Mouse (Mus musculus) cerebellum, adult 9-10 months (tissue): ENCODE measurements around the gene Strbp.

ENCODE experiments used
- DNase-seq: peaks from one replicate; pipeline ENCODE4 v3.0.0; 2022

The Strbp gene

DNA sequence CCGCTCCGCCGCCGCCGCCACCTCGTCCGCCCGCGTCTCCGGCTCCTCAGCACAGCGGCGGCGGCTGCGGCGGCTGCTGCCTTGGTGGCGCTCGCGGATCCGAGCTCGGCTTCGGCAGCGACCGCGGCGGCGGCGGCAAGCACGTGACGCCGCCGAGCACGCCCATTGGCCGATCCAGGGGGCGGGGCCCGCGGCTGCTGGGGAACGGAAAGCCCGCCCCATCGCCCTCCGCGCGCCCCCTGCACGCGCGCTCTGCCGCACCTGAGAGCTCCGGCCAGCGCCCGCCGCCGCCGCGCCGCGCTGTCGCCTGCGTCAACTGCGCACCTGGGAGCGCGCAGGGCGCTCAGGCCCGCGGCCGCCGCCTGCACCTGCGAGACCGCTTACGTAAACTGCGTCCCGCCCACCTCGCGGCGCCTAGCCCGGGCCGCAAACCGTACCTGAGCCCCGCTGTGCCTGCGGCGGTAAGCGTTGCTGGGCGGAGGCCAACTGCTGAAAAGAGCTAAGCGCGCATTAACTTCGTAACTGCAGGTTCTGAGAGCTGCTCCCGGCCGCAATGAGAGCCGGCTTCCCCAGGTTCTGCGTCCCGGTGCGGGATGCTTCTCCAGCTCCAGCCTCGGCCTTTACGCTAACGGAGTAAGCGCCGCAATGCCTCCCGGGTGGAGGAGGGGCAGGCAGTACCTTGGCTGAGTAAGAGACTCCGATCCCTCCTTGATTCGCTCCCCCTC lies at the start of gene Strbp:
Gene Strbp, minus strand, starts transcription at position 630 of the 725 bp plus-strand sequence.
- DNase-seq, result peak; percentile 97

DNA sequence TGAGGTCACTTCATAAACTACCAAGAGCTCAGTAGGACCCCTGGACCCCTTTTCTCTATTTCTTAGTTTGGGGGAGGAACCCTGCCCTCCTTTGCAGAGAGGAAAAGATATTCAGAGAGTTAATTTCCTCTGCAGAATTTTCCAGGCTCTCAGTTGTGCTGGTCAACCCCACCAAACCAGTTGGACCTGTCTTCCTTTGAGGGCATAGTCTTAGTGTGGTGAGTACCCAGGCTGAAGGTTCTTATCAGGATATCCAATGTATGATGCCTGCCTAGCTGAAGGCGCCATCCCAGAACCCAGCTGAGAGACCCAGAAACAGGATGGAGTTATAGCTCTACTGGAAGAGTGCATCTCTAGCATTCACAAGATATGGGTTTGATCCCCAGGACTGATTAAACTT lies 47.5 kb upstream of the Strbp start:
- DNase-seq, result no peak

DNA sequence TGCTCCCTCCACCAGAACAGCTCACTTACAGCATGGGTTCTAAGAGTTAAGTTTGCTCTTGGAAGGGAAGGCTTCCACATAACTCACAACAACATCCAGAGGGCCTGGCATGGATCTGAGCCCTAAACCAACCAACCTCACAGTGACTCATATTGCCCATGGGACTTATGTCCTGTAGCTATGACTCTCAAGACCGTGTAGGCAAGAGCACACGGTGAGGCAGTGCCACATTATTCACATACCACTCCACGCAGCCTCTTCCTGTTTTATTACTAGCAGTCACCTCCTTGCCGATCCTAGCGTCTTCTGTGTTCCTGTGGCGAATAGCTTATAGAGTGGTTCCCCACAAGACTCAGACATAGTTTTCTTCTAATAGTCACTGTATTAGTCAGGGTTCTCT lies 45.7 kb upstream of the Strbp start:
- no peak for DNase-seq

DNA sequence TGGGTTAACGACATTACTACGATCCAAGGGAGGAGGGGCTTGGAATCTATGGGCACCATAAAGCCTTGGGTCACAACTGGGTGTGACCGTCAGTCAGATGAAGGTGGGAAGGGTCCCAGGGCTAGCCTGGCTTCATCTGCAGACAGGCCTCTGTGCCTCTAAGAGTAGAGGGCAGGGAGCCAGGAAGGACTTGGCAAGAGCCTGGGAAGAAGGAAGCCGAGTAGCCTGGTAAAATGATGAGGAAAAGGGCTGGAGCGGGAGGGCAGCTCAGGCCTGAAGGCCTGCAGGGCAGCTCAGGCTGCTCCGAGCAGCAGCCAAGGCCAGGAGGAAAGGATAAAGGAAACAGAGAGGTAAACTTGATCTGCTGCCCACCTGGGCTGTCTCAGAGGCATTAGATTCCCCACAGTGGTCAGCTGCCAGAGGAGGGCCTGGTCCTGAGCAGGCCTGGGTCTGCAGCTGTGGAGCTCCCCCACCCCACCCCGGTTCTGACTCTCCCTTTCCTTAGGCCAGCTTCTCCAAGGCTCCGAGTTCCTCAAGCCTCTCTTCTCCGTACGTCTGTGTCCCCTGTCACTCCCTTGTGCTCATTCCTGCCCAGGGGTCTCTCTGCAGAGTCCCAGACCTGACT lies 44.9 kb upstream of the Strbp start:
- peak; percentile 69 for DNase-seq

DNA sequence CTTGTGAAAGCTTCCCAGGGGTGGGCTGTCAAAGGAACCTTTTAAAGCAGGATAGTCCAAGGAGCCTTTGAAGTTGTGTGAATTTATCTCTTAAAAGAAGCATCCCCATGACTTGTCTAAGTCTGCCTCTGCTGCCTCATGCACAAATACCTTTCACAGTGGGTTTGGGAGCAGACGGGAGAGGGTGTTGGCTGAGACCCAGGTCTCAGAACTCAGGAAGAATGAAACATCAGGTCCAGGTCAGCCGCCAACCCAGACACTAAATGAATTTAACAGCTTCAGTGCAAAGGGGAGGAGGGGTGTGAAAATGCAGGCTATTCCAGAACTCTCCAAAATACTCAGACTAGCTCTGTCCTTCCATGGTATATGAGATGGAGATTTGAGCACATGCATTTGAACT lies 44.2 kb upstream of the Strbp start:
- no peak for DNase-seq

DNA sequence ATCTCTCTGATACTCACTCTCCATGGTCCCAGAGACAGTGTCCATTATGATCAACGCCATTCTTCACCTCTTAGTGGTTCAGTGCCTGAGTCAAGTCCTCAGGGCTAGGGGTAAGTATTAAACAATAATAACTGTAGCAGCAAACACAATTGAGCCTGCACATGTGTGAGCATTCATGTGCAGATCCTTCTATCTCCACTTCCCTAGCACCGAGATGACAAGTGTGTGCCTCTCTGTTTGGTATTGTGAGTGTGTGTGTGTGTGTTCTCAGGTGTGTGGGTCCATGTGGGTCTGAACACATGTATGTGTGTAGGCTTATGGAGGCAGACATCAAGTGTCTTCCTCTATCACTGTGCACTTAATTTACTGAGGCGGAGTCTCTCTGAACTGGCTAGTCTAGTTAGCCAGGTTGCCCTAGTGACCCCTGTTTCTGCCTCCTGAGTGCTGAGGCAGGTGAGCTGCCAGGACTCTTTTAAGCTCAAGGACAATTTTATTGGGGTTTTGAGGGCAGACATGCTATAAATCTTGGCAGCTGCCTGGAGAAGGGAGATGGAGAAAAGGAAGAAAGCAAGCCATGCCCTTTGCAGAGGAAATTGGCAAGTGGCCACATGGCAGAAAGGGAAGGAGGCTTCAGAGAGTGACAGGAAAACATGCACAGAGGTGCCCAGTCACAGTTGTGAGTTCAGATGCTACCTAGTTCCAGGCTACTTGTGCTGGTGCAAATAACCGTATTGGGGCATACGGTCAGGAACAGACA lies 42.8 kb upstream of the Strbp start:
- no peak for DNase-seq

DNA sequence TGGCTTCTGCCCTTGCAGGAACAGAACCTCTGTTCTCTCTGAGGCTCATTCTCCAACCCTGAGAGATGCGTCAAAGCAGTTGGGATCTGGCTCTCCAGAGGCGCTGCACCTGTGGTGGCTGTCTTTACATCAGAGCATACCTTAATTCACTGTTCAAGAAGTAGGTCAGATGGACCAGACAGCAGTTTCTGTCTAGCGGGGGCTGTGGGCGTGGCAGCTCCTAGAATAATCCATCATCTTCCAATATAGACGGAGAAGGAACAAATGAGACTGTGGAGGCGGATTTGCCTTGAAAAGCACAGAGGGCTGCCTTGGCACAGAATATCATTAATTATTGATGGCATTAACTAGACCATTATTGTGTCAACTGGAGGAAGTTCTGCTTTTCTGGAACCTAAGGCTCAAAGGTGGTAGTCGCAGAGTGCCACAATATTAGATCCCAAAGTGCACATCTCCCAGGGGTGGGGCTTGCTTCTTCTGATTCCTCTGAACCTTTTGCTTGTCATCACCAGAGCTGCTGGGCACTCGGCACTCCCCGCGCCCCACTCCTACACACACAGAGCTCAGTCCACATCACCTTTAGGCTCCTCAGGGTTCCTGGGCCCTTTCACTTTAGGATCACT lies 41.2 kb upstream of the Strbp start:
- no peak for DNase-seq

DNA sequence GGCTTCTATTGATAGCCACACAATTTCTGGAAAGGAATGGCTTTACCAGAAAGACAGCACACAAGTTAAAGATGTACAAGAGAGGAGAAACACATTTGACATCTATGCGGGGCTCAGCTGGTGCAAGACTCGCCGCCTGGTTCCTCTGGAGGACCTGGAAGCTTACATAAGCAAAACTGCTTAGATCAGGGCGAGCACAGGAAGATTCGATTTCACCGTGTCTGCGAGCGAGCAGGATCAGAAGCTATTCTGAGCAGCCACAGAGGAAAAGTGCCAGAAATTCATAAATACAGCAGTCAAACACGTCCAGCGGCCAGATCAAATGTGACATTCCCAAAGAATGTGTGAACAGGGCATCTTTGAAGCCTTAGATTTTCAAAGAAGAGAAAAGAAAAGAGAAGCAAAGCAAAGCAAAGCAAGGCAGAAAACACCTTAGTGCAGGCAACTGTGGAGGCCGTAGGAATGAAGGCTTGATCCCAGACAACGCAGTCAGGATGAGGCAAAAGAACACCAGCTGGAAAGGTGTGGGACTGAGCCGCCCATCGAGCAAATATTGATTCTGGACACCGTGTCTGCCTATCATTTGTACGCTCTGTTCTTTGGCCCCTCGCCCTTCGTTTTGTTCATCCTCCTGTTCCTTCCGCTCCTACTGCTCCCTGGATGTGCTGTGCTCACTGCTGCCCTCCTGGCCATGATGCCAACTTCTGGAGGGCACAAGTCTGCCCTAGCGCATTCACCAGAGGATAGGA lies 38.3 kb upstream of the Strbp start:
- peak; percentile 68 for DNase-seq

DNA sequence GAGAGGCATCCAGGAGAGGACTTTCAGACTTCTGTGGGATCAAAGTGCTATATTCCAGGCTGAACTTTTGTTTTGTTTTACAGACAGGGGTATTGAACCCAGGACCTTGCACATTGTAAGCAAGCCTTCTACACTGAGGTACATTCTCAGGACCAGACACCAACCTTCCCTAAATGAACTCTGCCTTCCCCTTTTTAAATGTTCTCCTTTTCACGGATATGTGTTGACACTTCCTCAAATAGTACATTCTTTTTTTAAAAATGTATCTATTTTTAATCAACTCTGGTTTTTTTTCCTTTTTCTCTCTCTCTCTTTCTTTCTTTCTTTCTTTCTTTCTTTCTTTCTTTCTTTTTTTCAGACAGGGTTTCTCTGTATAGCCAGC lies 32.1 kb upstream of the Strbp start:
- DNase-seq, result no peak

DNA sequence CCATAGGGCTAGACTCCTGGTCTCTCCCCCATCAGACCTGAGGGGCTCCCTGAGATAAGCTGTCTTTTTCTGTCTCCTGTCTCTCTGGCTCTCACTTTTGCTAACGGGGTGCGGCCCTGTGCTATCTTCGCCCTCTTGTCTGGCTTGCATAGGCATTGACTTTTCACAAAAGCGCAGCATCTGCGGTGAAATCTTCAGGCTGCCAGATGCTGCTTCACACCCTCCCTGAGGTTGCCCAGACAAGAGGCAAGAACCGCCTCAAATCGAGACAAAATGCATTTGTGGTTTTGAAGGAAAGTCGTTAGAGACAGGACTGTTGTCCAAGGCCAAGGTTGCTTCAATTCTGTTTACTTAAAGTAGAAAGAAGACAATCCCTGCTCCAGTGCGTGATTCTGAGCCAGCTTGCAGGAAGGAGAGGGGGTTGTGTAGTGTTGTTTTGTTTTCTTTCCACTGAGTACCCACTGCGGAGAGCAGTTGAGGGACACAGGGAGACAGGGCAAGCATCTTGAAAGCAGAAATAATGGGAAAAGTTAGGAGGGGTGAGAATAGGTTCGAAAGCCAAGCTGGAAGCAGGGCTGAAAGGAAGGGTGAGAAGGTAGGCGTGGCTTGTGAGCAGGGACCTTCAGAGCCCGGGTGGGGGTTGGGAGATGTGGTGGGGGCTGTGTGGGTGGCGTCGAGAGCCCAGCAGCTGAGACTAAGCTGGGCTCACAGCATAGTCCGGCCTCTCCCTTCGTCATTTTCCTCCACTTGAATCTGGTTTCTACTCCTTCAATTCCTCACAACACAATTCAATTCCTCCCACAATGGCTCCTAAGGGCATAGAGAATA lies 31.5 kb upstream of the Strbp start:
- no peak for DNase-seq

DNA sequence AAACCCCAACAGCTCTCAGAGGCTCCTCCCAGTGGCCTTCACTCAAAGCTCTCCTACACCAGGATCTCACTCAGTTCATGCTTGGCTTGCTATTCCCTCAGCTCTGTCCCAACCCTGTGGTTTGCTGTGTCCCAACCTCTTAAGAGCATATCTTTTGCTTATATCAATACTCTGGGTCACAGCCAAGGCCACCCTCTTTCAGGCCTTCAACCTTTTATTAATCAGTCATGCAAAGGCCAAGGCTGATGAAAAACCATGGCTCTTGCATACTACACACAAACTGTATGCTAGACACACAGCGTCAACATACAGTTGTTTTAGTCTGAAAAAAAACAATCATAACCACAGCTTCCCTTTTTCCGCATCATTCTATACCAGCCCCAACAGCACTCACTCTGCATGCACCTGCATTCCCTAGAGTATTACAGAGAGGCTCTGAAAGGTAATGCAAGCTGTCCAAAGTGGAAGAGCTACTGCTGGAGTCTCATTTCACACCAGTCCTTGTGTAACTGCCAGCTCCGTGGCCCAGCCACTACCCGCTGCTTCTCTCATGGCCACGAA lies 27.7 kb upstream of the Strbp start:
- no peak for DNase-seq

DNA sequence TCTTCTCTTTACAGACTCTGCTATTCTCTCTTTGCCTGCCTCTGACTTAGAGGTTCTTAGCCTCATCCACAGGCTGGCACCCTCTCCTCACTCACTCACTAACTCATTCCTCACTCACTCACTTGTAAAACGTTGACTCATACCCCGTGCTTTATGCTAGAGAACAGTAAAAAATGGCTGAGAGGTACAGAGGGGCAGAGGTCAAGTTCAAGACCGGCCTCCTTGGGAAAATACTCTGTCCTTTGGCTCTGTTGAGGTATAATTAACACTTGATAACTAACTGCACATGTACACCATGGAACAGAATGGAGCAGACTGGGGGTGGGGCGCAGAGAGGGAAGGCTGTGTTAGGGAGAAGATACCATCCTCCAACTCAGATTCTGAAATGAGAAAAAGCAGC lies 20.6 kb upstream of the Strbp start:
- no peak for DNase-seq

DNA sequence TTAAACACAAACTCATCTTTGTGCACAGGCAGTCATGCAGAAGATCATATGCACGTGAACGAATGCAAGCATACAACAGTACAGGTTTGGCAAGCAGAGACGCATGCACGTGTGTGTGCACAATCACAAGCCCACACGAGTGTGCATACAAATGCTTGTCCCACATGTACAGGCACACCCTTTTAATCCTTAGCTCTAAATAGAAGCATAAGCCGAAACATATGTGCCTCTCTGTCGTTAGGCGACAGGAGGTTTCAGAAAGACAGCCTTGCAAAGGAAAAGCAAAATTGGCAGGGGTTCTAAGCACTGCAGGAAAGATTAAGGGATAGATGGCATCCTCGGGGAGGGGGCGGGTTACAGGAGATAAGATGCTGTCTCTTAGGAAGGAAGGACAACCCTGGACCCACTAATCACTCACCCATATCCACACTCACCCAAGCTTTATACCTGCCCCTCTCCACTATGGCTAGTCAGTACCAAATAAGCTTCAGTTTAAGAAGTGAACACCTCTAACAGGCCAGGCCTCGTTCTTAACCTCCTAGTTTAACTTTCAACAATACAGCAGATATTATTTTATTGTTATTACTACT lies 19.9 kb upstream of the Strbp start:
- no peak for DNase-seq

DNA sequence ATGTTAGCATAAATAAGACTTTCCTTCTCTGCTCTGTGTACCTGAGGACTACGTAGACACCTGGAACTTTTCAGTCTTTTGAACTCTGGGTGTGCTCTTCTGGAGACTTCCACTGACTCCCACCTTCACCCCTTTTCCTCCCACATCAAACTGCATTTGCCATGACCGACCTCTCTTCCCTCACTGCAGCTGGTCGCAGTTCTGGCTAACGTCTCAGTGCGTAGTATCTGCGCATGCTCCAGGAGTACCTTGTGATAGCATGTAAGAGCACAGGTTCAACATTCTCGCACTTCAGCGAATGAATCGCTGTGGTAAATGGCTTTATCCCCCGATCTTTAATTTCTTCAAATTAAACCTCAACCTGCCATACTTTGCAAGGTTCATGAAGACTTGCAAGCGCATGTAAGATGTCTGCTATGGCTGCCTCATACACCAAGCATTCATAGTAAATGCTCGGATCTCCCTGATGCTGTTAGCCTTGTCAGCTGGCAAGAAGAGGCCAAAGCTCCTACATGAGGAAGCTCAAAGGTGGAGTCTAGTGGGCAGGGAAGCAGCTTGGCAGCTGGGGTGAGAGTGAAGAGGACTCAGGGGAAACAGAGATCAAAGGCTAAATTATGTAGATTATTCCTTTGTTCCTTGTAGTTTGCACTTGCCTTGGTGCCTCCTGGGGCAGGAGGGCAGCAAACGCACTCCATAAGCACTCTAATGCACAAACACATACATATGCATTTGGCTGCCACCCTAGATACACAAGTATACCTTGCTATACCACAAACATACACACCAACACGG lies 19.2 kb upstream of the Strbp start:
- no peak for DNase-seq

DNA sequence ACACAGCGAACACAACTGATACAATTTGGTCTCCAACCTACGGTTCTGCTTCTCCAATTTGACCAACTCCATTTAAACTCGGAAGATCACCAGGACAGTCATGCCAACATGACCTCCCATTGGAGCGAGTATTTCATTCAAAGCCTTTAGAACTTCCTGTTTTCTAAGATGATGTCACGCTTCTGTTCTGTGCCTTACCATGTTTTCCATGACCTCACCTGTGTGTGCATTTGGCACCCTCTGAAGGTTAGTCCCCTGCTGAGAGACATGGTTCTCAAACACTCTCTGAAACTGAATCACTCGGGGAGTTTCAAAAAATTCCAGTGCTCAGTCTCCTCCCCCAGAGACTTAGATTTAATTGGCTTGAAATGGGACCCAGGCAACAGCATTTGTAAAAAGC lies 12.6 kb upstream of the Strbp start:
- DNase-seq, result no peak

DNA sequence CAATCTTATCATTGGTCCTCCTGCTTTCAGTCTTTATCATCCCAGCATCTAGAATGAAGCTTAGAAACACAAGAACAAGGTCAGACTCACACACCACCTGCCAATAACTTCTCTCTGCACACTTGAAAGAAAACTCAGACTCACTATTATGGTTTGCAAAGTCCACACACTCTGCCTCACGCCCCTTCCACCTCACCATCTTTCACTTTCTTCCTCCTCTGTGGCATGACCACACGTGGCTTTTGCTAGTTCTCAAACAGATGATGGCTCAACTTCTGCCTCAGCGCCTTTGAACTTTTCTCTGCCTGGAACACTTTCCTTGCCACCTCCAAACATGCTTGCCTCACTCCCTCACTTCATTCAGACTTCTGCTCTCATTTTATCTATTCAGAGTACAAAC lies 11.7 kb upstream of the Strbp start:
- no peak for DNase-seq

DNA sequence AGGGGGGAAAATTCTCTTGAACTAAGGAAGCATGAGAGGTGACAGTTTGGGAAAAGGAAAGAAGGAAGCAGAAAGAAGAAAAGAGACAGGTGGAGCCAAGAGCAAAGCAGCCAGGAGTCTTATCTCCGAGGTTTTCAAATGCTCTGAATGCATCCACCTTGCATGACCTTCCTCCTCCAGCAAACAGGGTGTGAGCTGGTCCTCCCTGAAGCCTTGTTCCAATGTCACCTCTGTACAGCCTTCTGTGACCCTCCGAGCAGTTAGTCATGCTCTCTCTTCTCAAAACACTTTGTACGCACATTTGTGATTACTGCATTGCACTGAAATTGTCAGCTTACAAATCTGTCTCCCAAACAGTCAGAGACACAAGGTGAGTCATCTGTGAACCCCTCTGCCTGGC lies 9.4 kb upstream of the Strbp start:
- no peak for DNase-seq

DNA sequence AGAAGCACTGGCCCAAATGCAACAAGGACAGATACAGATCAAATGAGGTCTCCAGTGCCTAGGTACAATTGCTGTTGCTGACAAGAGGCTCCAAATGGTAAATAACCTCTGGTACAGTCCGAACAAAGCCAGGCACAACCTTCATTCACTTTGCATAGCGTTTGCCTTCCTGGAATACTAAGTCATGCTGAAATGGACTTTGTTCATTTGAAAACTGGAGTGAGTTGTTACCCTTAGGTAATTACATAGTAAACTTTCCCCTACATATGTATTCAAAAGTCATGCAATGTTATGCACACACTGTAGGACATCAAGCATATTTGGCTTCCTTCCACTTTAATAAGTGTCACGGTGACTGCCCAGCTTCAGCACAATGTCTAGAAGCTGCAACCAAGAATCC lies 5.2 kb upstream of the Strbp start:
- DNase-seq, result no peak

DNA sequence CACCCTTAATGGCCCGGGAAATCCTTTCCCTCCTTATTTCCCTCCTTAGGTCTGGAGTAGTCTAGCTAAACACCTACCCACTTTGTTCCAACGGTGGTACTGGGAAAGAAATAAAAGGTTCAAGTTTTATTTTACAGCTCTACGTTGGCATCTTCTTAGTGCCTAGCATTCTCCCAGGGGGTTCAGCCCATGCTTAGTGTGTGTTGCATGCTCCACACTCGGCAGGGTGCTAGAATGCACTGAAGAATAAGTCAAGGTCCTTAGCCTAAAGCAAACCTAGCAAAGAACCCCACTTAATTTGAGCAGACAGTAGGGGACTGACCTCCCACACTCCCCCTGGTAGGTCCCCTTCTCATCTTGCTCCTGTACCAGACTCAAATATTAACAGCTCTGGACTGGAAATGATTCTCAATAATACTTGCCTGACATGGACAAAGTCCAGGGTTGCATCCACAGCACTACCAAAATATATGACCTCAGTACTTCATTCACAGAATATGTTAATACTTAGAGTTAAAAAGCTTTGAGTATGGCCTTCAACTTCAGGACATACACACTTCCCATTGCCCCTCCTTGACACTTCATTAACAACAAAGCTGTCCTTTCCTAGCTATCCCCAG lies 592 bp upstream of the Strbp start:
- DNase-seq, result no peak
